Mouse (Mus musculus): ENCODE results near the gene Sec31b. TPM values are rescaled to one million over a fixed set of nuclear protein-coding genes. Genes with fewer than 3 reads are reported as not detected.

Gene Sec31b
- total RNA-seq, 4 experiments from 2014 or later, result 18.0 to 21.4 (median 19.5) TPM

- DNase-seq (ENCODE audit: low spot score in 2 of 2), result no peak
These were observed 10.3 kb downstream of the Sec31b start for GRCm38 (mm10) chr19:44535376-44535775.

GRCm38 (mm10) chr19:44530018-44530417 is 15.6 kb downstream of the Sec31b start:
- DNase-seq (ENCODE audit: low spot score in 2 of 2), result no peak

GRCm38 (mm10) chr19:44525551-44526205 is 20.0 kb downstream of the Sec31b start:
- DNase-seq (ENCODE audit: low spot score in 2 of 2), result no peak

- peak in 1 of 2 experiments; percentile 25 for DNase-seq (ENCODE audit: low spot score in 2 of 2)
These were observed 26.5 kb downstream of the Sec31b start for GRCm38 (mm10) chr19:44519152-44519551.

GRCm38 (mm10) chr19:44517996-44518768 is 27.5 kb downstream of the Sec31b start:
- no peak for DNase-seq (ENCODE audit: low spot score in 2 of 2)

GRCm38 (mm10) chr19:44515769-44516168 is 29.9 kb downstream of the Sec31b start:
- DNase-seq (ENCODE audit: low spot score in 2 of 2), result no peak

GRCm38 (mm10) chr19:44514521-44515451 is 30.9 kb downstream of the Sec31b start:
- DNase-seq (ENCODE audit: low spot score in 2 of 2), result no peak

- DNase-seq (ENCODE audit: low spot score in 2 of 2), result no peak
These were observed 31.7 kb downstream of the Sec31b start for GRCm38 (mm10) chr19:44513921-44514482.

- DNase-seq (ENCODE audit: low spot score in 2 of 2), result no peak
These were observed 32.4 kb downstream of the Sec31b start for GRCm38 (mm10) chr19:44513054-44513833.

- DNase-seq (ENCODE audit: low spot score in 2 of 2), result no peak
These were observed 33.1 kb downstream of the Sec31b start for GRCm38 (mm10) chr19:44512601-44513000.

- DNase-seq (ENCODE audit: low spot score in 2 of 2), result no peak
These were observed 34.0 kb downstream of the Sec31b start for GRCm38 (mm10) chr19:44511451-44512231.

- DNase-seq (ENCODE audit: low spot score in 2 of 2), result no peak
These were observed 35.0 kb downstream of the Sec31b start for GRCm38 (mm10) chr19:44510534-44511175.

GRCm38 (mm10) chr19:44502741-44503140 is 42.9 kb downstream of the Sec31b start:
- peak in 1 of 2 experiments; percentile 21 for DNase-seq (ENCODE audit: low spot score in 2 of 2)

- no peak for DNase-seq (ENCODE audit: low spot score in 2 of 2)
These were observed 43.7 kb downstream of the Sec31b start for GRCm38 (mm10) chr19:44501925-44502324.

GRCm38 (mm10) chr19:44500240-44500639 is 45.4 kb downstream of the Sec31b start:
- DNase-seq (ENCODE audit: low spot score in 2 of 2), result no peak

GRCm38 (mm10) chr19:44498936-44499335 is 46.7 kb downstream of the Sec31b start:
- DNase-seq (ENCODE audit: low spot score in 2 of 2), result no peak

GRCm38 (mm10) chr19:44496941-44497340 is 48.7 kb downstream of the Sec31b start:
- no peak for DNase-seq (ENCODE audit: low spot score in 2 of 2)

- DNase-seq (ENCODE audit: low spot score in 2 of 2), result no peak
These were observed 49.2 kb downstream of the Sec31b start for GRCm38 (mm10) chr19:44496511-44496910.

GRCm38 (mm10) chr19:44493128-44493527 is 52.5 kb downstream of the Sec31b start, which contains the start of gene Wnt8b:
Gene Wnt8b, plus strand, starts transcription at chr19:44493472.
- DNase-seq (ENCODE audit: low spot score in 2 of 2), result no peak

All from gastrocnemius, adult 8-10 months (tissue).